Mouse (Mus musculus) lung, postnatal 0 days (tissue): ENCODE results near the gene Phactr1.

ENCODE experiments used
- CTCF ChIP-seq: IDR thresholded peaks from 2 replicates; pipeline ENCODE4 v1.5.1; 2016; ENCODE audit warnings: antibody characterized with exemption, mild to moderate bottlenecking
- EP300 ChIP-seq: IDR thresholded peaks from 2 replicates; pipeline ENCODE4 v1.6.1; 2016; ENCODE audit warnings: antibody characterized with exemption, mild to moderate bottlenecking, control low read depth

DNA sequence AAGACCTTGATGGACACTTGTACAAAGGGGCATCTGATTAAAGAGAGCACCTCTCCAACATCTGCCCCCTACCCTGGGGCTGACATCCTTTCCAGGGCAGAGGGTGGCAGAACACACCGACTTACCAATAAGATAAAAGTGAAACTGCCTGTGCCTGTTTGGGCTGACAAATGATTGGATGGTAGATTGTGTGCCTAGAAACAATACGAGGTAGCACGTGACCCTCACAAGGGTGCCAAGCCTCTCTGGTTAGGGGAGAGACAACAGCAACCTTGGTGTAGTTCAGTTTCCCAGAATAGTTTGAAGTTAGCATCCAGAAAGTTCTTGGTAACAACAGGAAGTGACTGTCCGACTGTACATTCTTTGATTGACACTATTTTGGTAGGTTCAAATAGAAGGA lies 234.7 kb downstream of the Phactr1 start:
- TF ChIP-seq CTCF (no peak), EP300 (no peak)
